Mouse (Mus musculus) limb, embryonic 13.5 days (tissue): Measurements from ENCODE around the gene Ube2h. TPM values are rescaled to one million over a fixed set of nuclear protein-coding genes. Genes with fewer than 3 reads are reported as not detected.
A peak's percentile ranks its signal among the peaks of the same experiment; 100 is the strongest.

Experiments used
- ATAC-seq: fragments of 200-750 bp; cut with Nextera tagmentation; 2 replicates; pipeline ENCODE4 v1.8.0; 2017; ENCODE audit warnings: low read depth, moderate number of reproducible peaks, moderate TSS enrichment; ENCODE audit not compliant: low FRiP score
- H3K27ac ChIP-seq: fragments of 300-500 bp; sonication (generic); 2 replicates; pipeline ENCODE4 v1.5.1; 2015; ENCODE audit warnings: inconsistent platforms, mild to moderate bottlenecking, moderate library complexity
- H3K27me3 ChIP-seq: fragments of 300-500 bp; sonication (generic); 2 replicates; pipeline ENCODE4 v1.6.1; 2015; ENCODE audit warnings: mild to moderate bottlenecking, inconsistent platforms
- H3K36me3 ChIP-seq: fragments of 300-500 bp; sonication (generic); 2 replicates; pipeline ENCODE4 v1.6.1; 2015; ENCODE audit warnings: inconsistent platforms, mild to moderate bottlenecking, moderate library complexity
- H3K4me1 ChIP-seq: fragments of 300-500 bp; sonication (generic); 2 replicates; pipeline ENCODE4 v1.6.1; 2015; ENCODE audit warnings: inconsistent platforms
- H3K4me2 ChIP-seq: fragments of 300-500 bp; sonication (generic); replicated peaks from 2 replicates; pipeline ENCODE4 v1.6.1; 2015; ENCODE audit warnings: inconsistent platforms, mild to moderate bottlenecking, moderate library complexity
- H3K4me3 ChIP-seq: fragments of 300-500 bp; sonication (generic); 2 replicates; pipeline ENCODE4 v1.5.1; 2015; ENCODE audit warnings: moderate library complexity, mild to moderate bottlenecking, inconsistent platforms
- H3K9ac ChIP-seq: fragments of 300-500 bp; sonication (generic); 2 replicates; pipeline ENCODE4 v1.6.1; 2015; ENCODE audit warnings: mild to moderate bottlenecking, inconsistent platforms
- H3K9me3 ChIP-seq: fragments of 300-500 bp; sonication (generic); 2 replicates; pipeline ENCODE4 v1.6.1; 2016; ENCODE audit warnings: inconsistent platforms
- WGBS: fragments of 180-500 bp; shearing (Covaris S2); methylation state at CpG from one replicate; pipeline ENCODE4 v1.1.7; 2015; 5-methylcytosine and 5-hydroxymethylcytosine counted together
- polyA plus RNA-seq: library from polyadenylated mRNA; unstranded; fragments of >200 nt; fragmentation: Nextera tagmentation; extraction: Ambion mirVana; gene quantifications from 2 replicates; pipeline ENCODE4 v1.2.1, GENCODE M21; 2015

The Ube2h gene
- polyA plus RNA-seq, result 43.6 and 45.9 TPM in 2 replicates

DNA sequence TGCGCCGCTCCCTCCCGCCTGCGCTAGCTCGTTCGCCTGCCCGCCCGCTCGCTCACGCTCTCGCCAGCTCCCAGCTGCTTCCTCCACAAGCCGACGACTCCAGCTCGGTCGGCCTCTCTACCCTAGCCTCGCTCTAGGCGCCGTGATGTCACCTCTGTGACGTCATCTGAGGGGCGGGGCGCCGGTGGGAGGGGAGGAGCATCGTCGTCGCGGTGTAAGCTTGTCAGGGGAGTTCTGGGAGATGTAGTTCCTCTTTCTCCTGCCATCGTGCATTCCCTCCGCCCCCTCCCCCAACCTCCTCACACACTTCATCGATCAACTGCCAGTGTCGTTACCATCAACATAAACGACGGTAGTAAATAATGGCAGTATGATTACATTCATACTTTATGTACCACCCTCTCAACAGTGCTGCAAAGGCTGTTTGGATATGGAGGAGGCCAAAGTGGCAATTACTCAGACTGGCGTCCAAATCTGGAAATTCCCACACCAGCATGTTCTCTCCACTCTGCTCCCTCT lies at the start of gene Ube2h:
Ube2h (minus strand) TSS at position 141 of the 519 bp plus-strand sequence.
- peaks cover 38% of the 10 kb centered on the region for H3K4me1 ChIP-seq
- no peaks in the 10 kb centered on the region for H3K36me3 ChIP-seq
- H3K9me3 ChIP-seq, result no peaks in the 10 kb centered on the region
- peak; percentile 96 for ATAC-seq
- under 1% methylated on average over 23 of the region's 33 CpGs for WGBS
- peak within 1 kb of the TSS; percentile 66 for H3K4me3 ChIP-seq
- peak within 1 kb of the TSS; percentile 76 for H3K4me2 ChIP-seq
- H3K27ac ChIP-seq, result peak within 1 kb of the TSS; percentile 94
- no peaks in the 10 kb centered on the region for H3K27me3 ChIP-seq
- H3K9ac ChIP-seq, result peak within 1 kb of the TSS; percentile 84

- Histone ChIP-seq H3K27ac (no peak overlapping the region), H3K9ac (no peak overlapping the region), H3K4me2 (no peak overlapping the region), H3K36me3 (no peaks in the 10 kb centered on the region), H3K9me3 (no peaks in the 10 kb centered on the region), H3K4me3 (no peak overlapping the region), H3K4me1 (no peaks in the 10 kb centered on the region), H3K27me3 (no peaks in the 10 kb centered on the region)
- no peak for ATAC-seq
- WGBS, result 77% methylated on average over 8 of the region's 8 CpGs
These were observed 49.3 kb upstream of the Ube2h start for GRCm38 (mm10) chr6:30353661-30354060.

GRCm38 (mm10) chr6:30352762-30353161 lies 48.4 kb upstream of the Ube2h start:
- H3K9ac ChIP-seq, result no peak overlapping the region
- no peak overlapping the region for H3K27ac ChIP-seq
- H3K4me1 ChIP-seq, result no peaks in the 10 kb centered on the region
- no peak overlapping the region for H3K4me2 ChIP-seq
- no peak for ATAC-seq
- 60% methylated on average over 8 of the region's 8 CpGs for WGBS
- H3K4me3 ChIP-seq, result no peak overlapping the region
- H3K27me3 ChIP-seq, result no peaks in the 10 kb centered on the region
- no peaks in the 10 kb centered on the region for H3K9me3 ChIP-seq
- H3K36me3 ChIP-seq, result no peaks in the 10 kb centered on the region

- Histone ChIP-seq H3K27ac (no peak overlapping the region), H3K36me3 (no peaks in the 10 kb centered on the region), H3K27me3 (no peaks in the 10 kb centered on the region), H3K9ac (no peak overlapping the region), H3K4me2 (no peak overlapping the region), H3K9me3 (no peaks in the 10 kb centered on the region), H3K4me1 (no peaks in the 10 kb centered on the region), H3K4me3 (no peak overlapping the region)
- no peak for ATAC-seq
- 74% methylated on average over 9 of the region's 9 CpGs for WGBS
These were observed 47.0 kb upstream of the Ube2h start for GRCm38 (mm10) chr6:30351290-30351689.

DNA sequence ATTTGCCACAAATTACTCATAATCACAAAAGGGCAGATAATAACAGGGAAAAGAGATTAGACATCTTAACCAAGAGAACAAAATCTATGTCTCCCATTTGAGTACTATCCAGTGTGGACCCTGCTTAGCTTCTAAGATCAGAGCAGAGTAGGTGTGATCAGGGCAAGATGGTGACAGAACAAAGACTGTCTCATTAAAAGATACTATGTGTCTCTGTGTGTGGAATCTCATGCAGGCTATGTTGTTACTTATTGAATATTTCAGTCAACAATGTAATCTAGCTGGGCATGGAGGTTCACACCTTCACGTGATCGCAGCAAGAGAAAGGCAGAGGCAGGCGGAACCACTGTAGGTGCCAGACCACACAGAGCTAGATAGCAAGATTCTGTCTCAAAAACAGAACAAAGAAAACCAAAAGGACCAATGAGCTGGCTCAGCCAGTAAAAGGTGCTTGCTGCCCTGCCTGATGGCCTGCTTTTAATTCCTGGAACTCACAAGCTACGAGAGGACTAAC lies 43.0 kb upstream of the Ube2h start:
- 86% methylated on average over 4 of the region's 4 CpGs for WGBS

DNA sequence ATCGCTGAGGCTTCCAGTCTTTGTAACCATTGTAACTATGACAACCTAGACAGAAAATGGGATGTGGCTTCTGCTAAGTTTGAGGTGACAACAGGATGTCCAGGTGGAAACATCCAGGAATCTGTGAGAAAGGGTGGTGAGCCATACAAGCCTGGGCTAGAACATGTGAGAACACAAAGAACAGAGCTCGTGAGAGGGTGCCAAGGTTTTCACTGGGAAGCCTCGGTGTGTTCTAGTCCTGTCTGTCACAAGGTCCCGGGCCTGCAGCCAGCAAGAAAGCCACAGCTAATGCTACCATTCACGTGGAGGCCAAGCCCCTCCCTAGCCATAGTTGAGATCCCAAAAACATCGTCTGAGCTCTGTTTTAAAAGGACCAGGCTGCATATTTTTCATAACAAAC lies 42.4 kb upstream of the Ube2h start:
- Histone ChIP-seq H3K4me3 (no peak overlapping the region), H3K4me2 (no peak overlapping the region), H3K9me3 (no peaks in the 10 kb centered on the region), H3K27ac (no peak overlapping the region), H3K4me1 (0 out of 2 replicates have a peak, but pooled peaks cover 5% of the 10 kb centered on the region), H3K27me3 (no peaks in the 10 kb centered on the region), H3K9ac (no peak overlapping the region), H3K36me3 (no peaks in the 10 kb centered on the region)
- 67% methylated on average over 6 of the region's 6 CpGs for WGBS
- ATAC-seq, result no peak

More for the DNA sequence above, 43.0 kb upstream of the Ube2h start:
- no peak overlapping the region for H3K4me2 ChIP-seq
- no peak overlapping the region for H3K27ac ChIP-seq
- H3K27me3 ChIP-seq, result no peaks in the 10 kb centered on the region
- H3K36me3 ChIP-seq, result no peaks in the 10 kb centered on the region
- H3K9me3 ChIP-seq, result no peaks in the 10 kb centered on the region
- H3K4me3 ChIP-seq, result no peak overlapping the region
- no peak for ATAC-seq
- H3K4me1 ChIP-seq, result 0 out of 2 replicates have a peak, but pooled peaks cover 5% of the 10 kb centered on the region
- no peak overlapping the region for H3K9ac ChIP-seq

DNA sequence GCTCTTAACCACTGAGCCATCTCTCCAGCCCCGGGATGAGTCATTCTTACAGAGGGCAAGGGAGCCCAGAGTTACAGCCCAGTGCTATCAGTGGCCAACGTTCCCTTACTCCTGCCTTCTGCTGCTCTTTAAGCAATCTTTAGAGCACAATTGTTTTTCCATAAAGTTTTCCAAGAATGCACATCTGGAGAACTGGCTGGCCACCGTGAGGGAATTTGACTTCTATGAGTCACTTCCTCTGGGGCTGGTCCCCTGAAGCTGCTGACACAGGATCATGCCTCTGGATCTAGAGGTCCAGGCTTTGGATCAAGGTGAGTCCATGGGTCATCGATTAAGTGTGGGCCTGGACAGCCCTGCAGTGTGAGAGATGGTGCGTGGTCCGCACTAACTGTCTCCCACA lies 39.7 kb upstream of the Ube2h start:
- Histone ChIP-seq H3K9ac (no peak overlapping the region), H3K9me3 (no peaks in the 10 kb centered on the region), H3K4me1 (0 out of 2 replicates have a peak, but pooled peaks cover 6% of the 10 kb centered on the region), H3K36me3 (no peaks in the 10 kb centered on the region), H3K27me3 (no peaks in the 10 kb centered on the region), H3K27ac (peak overlapping the region; percentile 22; the same call in 1 of the 2 replicates), H3K4me2 (no peak overlapping the region), H3K4me3 (no peak overlapping the region)
- ATAC-seq, result 0 out of 2 replicates have a peak, but pooled peaks have one; percentile 19
- WGBS, result 63% methylated on average over 6 of the region's 6 CpGs

- 81% methylated on average over 4 of the region's 4 CpGs for WGBS
- Histone ChIP-seq H3K36me3 (no peaks in the 10 kb centered on the region), H3K4me1 (peaks cover 14% of the 10 kb centered on the region; the same call in 1 of the 2 replicates), H3K4me2 (no peak overlapping the region), H3K27me3 (no peaks in the 10 kb centered on the region), H3K4me3 (no peak overlapping the region), H3K9ac (no peak overlapping the region), H3K27ac (no peak overlapping the region), H3K9me3 (no peaks in the 10 kb centered on the region)
- ATAC-seq, result no peak
These were observed 36.0 kb upstream of the Ube2h start for GRCm38 (mm10) chr6:30340231-30340873.

DNA sequence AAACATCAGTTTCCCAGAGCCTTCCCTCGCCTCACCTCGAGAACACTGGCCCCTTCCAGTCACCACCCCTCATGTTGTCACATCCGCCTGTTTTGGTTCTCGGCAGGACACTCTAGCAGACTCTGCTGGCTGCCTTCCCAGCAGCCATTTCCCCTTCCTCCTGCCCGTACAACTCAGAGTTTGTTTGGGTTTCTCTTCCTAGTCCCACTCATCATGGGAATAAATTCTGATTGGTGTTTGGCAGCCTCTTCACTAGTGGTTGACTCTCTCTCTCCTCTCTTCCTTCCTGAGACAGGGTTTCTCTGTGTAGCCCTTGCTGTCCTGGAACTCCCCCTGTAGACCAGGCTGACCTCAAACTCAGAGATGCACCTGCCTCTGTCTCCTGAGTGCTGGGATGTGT lies 32.6 kb upstream of the Ube2h start:
- Histone ChIP-seq H3K27ac (peak overlapping the region; percentile 6; the same call in 1 of the 2 replicates), H3K4me3 (no peak overlapping the region), H3K9ac (no peak overlapping the region), H3K27me3 (no peaks in the 10 kb centered on the region), H3K9me3 (no peaks in the 10 kb centered on the region), H3K36me3 (no peaks in the 10 kb centered on the region), H3K4me2 (peak overlapping the region; percentile 29; the same call in 1 of the 2 replicates), H3K4me1 (peaks cover 9% of the 10 kb centered on the region; the same call in 1 of the 2 replicates)
- WGBS, result 34% methylated on average over 5 of the region's 5 CpGs
- peak; percentile 32; the same call in 1 of the 2 replicates for ATAC-seq

- no peak for ATAC-seq
- Histone ChIP-seq H3K27ac (no peak overlapping the region), H3K9me3 (no peaks in the 10 kb centered on the region), H3K4me2 (no peak overlapping the region), H3K4me3 (no peak overlapping the region), H3K36me3 (no peaks in the 10 kb centered on the region), H3K27me3 (no peaks in the 10 kb centered on the region), H3K4me1 (peaks cover 6% of the 10 kb centered on the region; the same call in 1 of the 2 replicates), H3K9ac (no peak overlapping the region)
- 61% methylated on average over 4 of the region's 4 CpGs for WGBS
These were observed 27.9 kb upstream of the Ube2h start for GRCm38 (mm10) chr6:30332262-30332661.

DNA sequence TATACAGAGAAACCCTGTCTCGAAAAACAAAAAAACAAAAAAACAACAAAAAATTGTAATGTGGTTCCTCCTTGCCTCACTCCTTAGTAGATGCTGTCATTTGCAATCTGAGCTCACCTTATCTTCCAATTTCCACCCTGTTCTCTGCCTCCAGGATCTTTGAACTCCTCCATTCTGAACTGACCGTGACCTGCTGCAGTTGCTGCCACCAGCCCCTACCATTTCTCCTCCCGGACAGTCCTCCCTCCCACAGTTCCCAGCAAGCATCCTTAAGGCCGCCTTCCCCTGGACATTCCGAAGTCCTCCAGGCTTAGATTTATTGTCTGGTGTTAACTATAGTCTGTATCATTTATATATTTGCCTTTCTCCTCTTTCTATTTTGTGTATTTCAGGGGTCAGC lies 26.4 kb upstream of the Ube2h start:
- Histone ChIP-seq H3K27ac (no peak overlapping the region), H3K4me3 (no peak overlapping the region), H3K9me3 (no peaks in the 10 kb centered on the region), H3K27me3 (no peaks in the 10 kb centered on the region), H3K4me1 (no peaks in the 10 kb centered on the region), H3K36me3 (no peaks in the 10 kb centered on the region), H3K4me2 (no peak overlapping the region), H3K9ac (no peak overlapping the region)
- no peak for ATAC-seq
- 73% methylated on average over 5 of the region's 5 CpGs for WGBS

- Histone ChIP-seq H3K9me3 (no peaks in the 10 kb centered on the region), H3K4me1 (peaks cover 3% of the 10 kb centered on the region; the same call in 1 of the 2 replicates), H3K4me3 (no peak overlapping the region), H3K27ac (no peak overlapping the region), H3K4me2 (no peak overlapping the region), H3K9ac (no peak overlapping the region), H3K27me3 (no peaks in the 10 kb centered on the region), H3K36me3 (no peaks in the 10 kb centered on the region)
- WGBS, result 57% methylated on average over 3 of the region's 4 CpGs
- no peak for ATAC-seq
These were observed 21.7 kb upstream of the Ube2h start for GRCm38 (mm10) chr6:30325932-30326501.
